Mouse (Mus musculus) mouse trophoblast stem cell (cell line): ENCODE data around the gene Oxtr.

Source experiments
- in situ Hi-C, 2 experiments: fragments of 300-500 bp; cut with MseI, MboI; formaldehyde crosslinking; loops; 2 replicates in 1 of 2; 3 replicates in 1 of 2; pipeline ENCODE4 v1.15.1; 2025

The Oxtr gene

GRCm38 (mm10) chr6:112489910-112490559, at the start of gene Oxtr:
TSS of gene Oxtr (minus strand) at chr6:112489943.
- in situ Hi-C loops, result loop anchor here (10.0 to 25.0 kb wide), 3 partner anchors 85 to 285 kb away; no protein-coding TSS in a partner anchor

GRCm38 (mm10) chr6:112525434-112525833, 35.7 kb upstream of the Oxtr start:
- in situ Hi-C loops, result no loop called here

- in situ Hi-C loops, result no loop called here
These were observed 34.7 kb upstream of the Oxtr start for GRCm38 (mm10) chr6:112524459-112524858.

- in situ Hi-C loops, result no loop called here
These were observed 28.2 kb upstream of the Oxtr start for GRCm38 (mm10) chr6:112517991-112518390.

- in situ Hi-C loops, result no loop called here
These were observed 27.8 kb upstream of the Oxtr start for GRCm38 (mm10) chr6:112517572-112517971.

- in situ Hi-C loops, result no loop called here
These were observed 26.8 kb upstream of the Oxtr start for GRCm38 (mm10) chr6:112516496-112516895.

GRCm38 (mm10) chr6:112514591-112514990, 24.8 kb upstream of the Oxtr start:
- in situ Hi-C loops, result no loop called here

GRCm38 (mm10) chr6:112510346-112510745, 20.6 kb upstream of the Oxtr start:
- in situ Hi-C loops, result no loop called here

GRCm38 (mm10) chr6:112509590-112510131, 19.9 kb upstream of the Oxtr start:
- in situ Hi-C loops, result no loop called here

- in situ Hi-C loops, result no loop called here
These were observed 17.9 kb upstream of the Oxtr start for GRCm38 (mm10) chr6:112507617-112508016.

- in situ Hi-C loops, result no loop called here
These were observed 11.4 kb upstream of the Oxtr start for GRCm38 (mm10) chr6:112501156-112501555.

- in situ Hi-C loops, result loop anchor here in 1 of 2 experiments (25.0 kb wide), 1 partner anchor 287 kb away; no protein-coding TSS in a partner anchor
These were observed 9.7 kb upstream of the Oxtr start for GRCm38 (mm10) chr6:112499456-112499855.

GRCm38 (mm10) chr6:112498716-112499115, 9.0 kb upstream of the Oxtr start:
- in situ Hi-C loops, result loop anchor here in 1 of 2 experiments (25.0 kb wide), 1 partner anchor 286 kb away; no protein-coding TSS in a partner anchor

- in situ Hi-C loops, result loop anchor here in 1 of 2 experiments (25.0 kb wide), 1 partner anchor 285 kb away; no protein-coding TSS in a partner anchor
These were observed 7.7 kb upstream of the Oxtr start for GRCm38 (mm10) chr6:112497456-112497855.

GRCm38 (mm10) chr6:112496291-112497060, 6.7 kb upstream of the Oxtr start:
- in situ Hi-C loops, result loop anchor here in 1 of 2 experiments (25.0 kb wide), 1 partner anchor 284 kb away; no protein-coding TSS in a partner anchor

- in situ Hi-C loops, result loop anchor here in 1 of 2 experiments (25.0 kb wide), 1 partner anchor 283 kb away; no protein-coding TSS in a partner anchor
These were observed 5.5 kb upstream of the Oxtr start for GRCm38 (mm10) chr6:112495219-112495618.

- in situ Hi-C loops, result loop anchor here in 1 of 2 experiments (25.0 kb wide), 1 partner anchor 282 kb away; no protein-coding TSS in a partner anchor
These were observed 4.9 kb upstream of the Oxtr start for GRCm38 (mm10) chr6:112494620-112495081.

GRCm38 (mm10) chr6:112493371-112493770, 3.6 kb upstream of the Oxtr start:
- in situ Hi-C loops, result loop anchor here in 1 of 2 experiments (25.0 kb wide), 1 partner anchor 281 kb away; no protein-coding TSS in a partner anchor

- in situ Hi-C loops, result loop anchor here in 1 of 2 experiments (25.0 kb wide), 1 partner anchor 280 kb away; no protein-coding TSS in a partner anchor
These were observed 2.9 kb upstream of the Oxtr start for GRCm38 (mm10) chr6:112492656-112493055.

GRCm38 (mm10) chr6:112491521-112491920, 1.8 kb upstream of the Oxtr start:
- in situ Hi-C loops, result loop anchor here in 1 of 2 experiments (25.0 kb wide), 1 partner anchor 279 kb away; no protein-coding TSS in a partner anchor

GRCm38 (mm10) chr6:112490625-112491242, 991 bp upstream of the Oxtr start:
- in situ Hi-C loops, result loop anchor here in 1 of 2 experiments (25.0 kb wide), 1 partner anchor 278 kb away; no protein-coding TSS in a partner anchor
